Mouse (Mus musculus) kidney, adult 2 months (tissue): ENCODE measurements at regions not wholly inside any gene's neighbourhood (a gene's known extent, or its start where the extent isn't known, plus 50 kb on each side); places are given as distances from the start of the nearest gene placed in this dataset.

ENCODE experiments used
- DNase-seq: peaks from one replicate; pipeline ENCODE4 v3.0.0; 2021
- H3K27ac ChIP-seq: fragments of 200-500 bp; 2 replicates; pipeline ENCODE4 v1.5.1; 2012; ENCODE audit warnings: low read depth, low read length, control low read depth, inconsistent platforms; ENCODE audit not compliant: insufficient read depth
- H3K27me3 ChIP-seq: fragments of 200-500 bp; replicated peaks from 2 replicates; pipeline ENCODE4 v1.6.1; 2012; ENCODE audit warnings: mild to moderate bottlenecking, moderate library complexity, low read length, inconsistent platforms; ENCODE audit not compliant: control insufficient read depth, insufficient read depth
- H3K36me3 ChIP-seq: fragments of 200-500 bp; 2 replicates; pipeline ENCODE4 v1.6.1; 2012; ENCODE audit warnings: mild to moderate bottlenecking, moderate library complexity, low read length, inconsistent platforms; ENCODE audit not compliant: control insufficient read depth, insufficient read depth
- H3K4me1 ChIP-seq: fragments of 200-500 bp; 2 replicates; pipeline ENCODE4 v1.6.1; 2011; ENCODE audit warnings: low read length; ENCODE audit not compliant: control insufficient read depth, insufficient read depth
- H3K4me3 ChIP-seq: fragments of 200-500 bp; 2 replicates; pipeline ENCODE4 v1.5.1; 2011; ENCODE audit warnings: mild to moderate bottlenecking, low read depth, low read length, control low read depth; ENCODE audit not compliant: insufficient read depth
- CTCF ChIP-seq: fragments of 200-500 bp; conservative IDR thresholded peaks from 2 replicates; pipeline ENCODE4 v1.5.1; 2011; ENCODE audit warnings: low read depth, mild to moderate bottlenecking, control low read depth, low read length, moderate library complexity, mixed read lengths; ENCODE audit not compliant: insufficient read depth, insufficient read length
- POLR2A ChIP-seq: fragments of 200-500 bp; IDR thresholded peaks from one replicate; pipeline ENCODE4 v1.6.1; 2011; ENCODE audit warnings: low read depth, low read length, control low read depth
- WGBS: fragments of 180-500 bp; shearing (Covaris S2); methylation state at CpG from one replicate; pipeline ENCODE4 v1.1.7; 2018; 5-methylcytosine and 5-hydroxymethylcytosine counted together

DNA sequence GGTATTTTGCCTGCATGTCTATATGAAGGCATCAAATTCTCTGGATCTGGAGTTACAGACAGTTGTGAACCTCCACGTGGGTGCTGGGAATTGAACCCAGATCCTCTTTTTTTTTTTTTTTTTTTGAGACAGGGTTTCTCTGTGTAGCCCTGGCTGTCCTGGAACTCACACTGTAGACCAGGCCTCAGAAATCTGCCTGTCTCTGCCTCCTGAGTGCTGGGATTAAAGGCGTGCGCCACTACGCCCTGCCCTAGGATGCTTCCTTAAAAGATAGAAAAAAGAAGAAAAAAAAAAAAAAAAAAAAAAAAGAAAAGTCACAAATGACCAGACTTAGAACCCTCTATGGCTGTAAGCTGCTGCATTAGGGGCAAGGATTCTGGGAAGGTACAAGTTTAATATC is 111.6 kb downstream of the Sox2 start:
- Histone ChIP-seq H3K4me3 (no peak overlapping the region), H3K27ac (no peak overlapping the region), H3K27me3 (no peaks in the 10 kb centered on the region), H3K36me3 (no peaks in the 10 kb centered on the region), H3K4me1 (no peaks in the 10 kb centered on the region)
- WGBS, result 94% methylated on average over 4 of the region's 4 CpGs
- TF ChIP-seq POLR2A (no peak), CTCF (no peak)
- no peak for DNase-seq

- Histone ChIP-seq H3K4me3 (no peak overlapping the region), H3K36me3 (no peaks in the 10 kb centered on the region), H3K27me3 (no peaks in the 10 kb centered on the region), H3K4me1 (no peaks in the 10 kb centered on the region), H3K27ac (no peak overlapping the region)
- DNase-seq, result no peak
- no peak for TF ChIP-seq CTCF
- no peak for TF ChIP-seq POLR2A
- 70% methylated on average over 2 of the region's 2 CpGs for WGBS
Observed at GRCm38 (mm10) chr3:34764559-34764958, 114.4 kb downstream of the Sox2 start.

GRCm38 (mm10) chr3:34765151-34765550 is 114.9 kb downstream of the Sox2 start:
- TF ChIP-seq CTCF (no peak), POLR2A (no peak)
- no peaks in the 10 kb centered on the region for H3K4me1 ChIP-seq
- no peak overlapping the region for H3K4me3 ChIP-seq
- no peak for DNase-seq
- no peaks in the 10 kb centered on the region for H3K27me3 ChIP-seq
- WGBS, result 70% methylated on average over 6 of the region's 6 CpGs
- no peak overlapping the region for H3K27ac ChIP-seq
- no peaks in the 10 kb centered on the region for H3K36me3 ChIP-seq

DNA sequence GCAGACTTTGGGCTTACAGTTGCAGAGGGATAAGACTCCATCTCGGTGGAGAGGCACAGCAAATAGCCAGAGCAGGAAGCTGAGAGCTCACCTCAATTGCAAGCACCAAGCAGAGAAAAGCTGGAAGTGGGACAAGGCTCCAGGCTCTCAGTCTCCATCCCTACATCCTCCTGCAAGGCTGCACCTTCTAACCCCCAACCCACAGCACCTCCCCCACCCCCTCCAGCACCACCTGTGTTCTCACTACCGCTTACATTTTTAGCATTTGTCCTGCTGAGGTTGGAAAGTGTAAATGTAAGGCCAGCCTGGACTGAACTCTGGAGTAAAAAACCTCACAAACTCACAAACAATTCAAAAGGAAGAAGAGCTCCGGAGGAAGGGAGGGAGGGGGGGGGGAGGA is 119.6 kb downstream of the Sox2 start:
- no peak overlapping the region for H3K4me3 ChIP-seq
- 24% methylated on average over 3 of the region's 3 CpGs for WGBS
- TF ChIP-seq POLR2A, result no peak
- TF ChIP-seq CTCF, result no peak
- DNase-seq, result no peak
- H3K36me3 ChIP-seq, result no peaks in the 10 kb centered on the region
- H3K27me3 ChIP-seq, result no peaks in the 10 kb centered on the region
- H3K4me1 ChIP-seq, result no peaks in the 10 kb centered on the region
- H3K27ac ChIP-seq, result no peak overlapping the region

GRCm38 (mm10) chr3:34770271-34770670 is 120.1 kb downstream of the Sox2 start:
- Histone ChIP-seq H3K27me3 (no peaks in the 10 kb centered on the region), H3K36me3 (no peaks in the 10 kb centered on the region), H3K4me1 (no peaks in the 10 kb centered on the region), H3K27ac (no peak overlapping the region), H3K4me3 (no peak overlapping the region)
- DNase-seq, result no peak
- WGBS, result 74% methylated on average over 6 of the region's 6 CpGs
- TF ChIP-seq CTCF, result no peak
- no peak for TF ChIP-seq POLR2A

GRCm38 (mm10) chr3:34772035-34772434 is 121.8 kb downstream of the Sox2 start:
- no peak for TF ChIP-seq POLR2A
- TF ChIP-seq CTCF, result no peak
- Histone ChIP-seq H3K27me3 (no peaks in the 10 kb centered on the region), H3K36me3 (no peaks in the 10 kb centered on the region), H3K27ac (no peak overlapping the region), H3K4me3 (no peak overlapping the region), H3K4me1 (no peaks in the 10 kb centered on the region)
- no peak for DNase-seq
- 87% methylated on average over 3 of the region's 3 CpGs for WGBS

DNA sequence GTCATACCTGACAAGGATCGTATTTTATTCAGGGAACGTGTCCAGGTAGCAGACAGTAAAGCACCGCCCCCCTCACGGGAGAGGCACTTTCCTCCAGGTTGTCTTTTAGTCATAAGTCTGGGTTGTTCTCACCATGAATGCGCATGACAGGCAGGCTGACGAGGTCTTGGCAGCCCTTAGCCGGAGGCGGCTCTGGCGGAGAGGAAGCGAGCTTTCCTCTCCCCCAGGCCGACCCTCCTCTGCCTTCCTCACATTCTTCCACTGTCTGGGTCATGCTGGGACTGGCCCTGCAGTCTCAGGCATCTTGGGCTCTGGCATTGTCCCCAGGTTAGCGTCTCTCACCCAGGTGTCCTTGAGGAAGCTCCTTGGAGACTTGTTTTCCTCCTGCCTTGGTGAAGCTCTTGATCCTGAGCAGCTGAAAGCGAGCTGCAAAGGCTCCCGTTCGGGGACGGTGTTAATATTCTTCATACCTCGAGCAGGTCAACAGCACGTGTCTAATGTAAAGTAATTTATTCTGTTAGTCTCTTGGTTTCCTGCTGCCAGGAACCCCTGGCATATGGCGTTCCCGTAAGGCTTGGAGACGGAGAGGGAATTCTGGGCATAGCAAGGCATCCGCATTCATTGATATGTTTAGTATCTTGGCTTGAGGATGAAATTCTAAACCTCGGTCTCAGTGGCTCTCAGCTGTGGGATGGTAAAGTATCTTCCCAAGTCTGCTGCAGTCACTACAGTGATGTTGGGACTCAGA is 123.6 kb downstream of the Sox2 start:
- H3K4me3 ChIP-seq, result no peak overlapping the region
- DNase-seq, result no peak
- TF ChIP-seq POLR2A (no peak), CTCF (no peak)
- 19% methylated on average over 23 of the region's 23 CpGs for WGBS
- no peaks in the 10 kb centered on the region for H3K36me3 ChIP-seq
- no peaks in the 10 kb centered on the region for H3K27me3 ChIP-seq
- H3K4me1 ChIP-seq, result no peaks in the 10 kb centered on the region
- H3K27ac ChIP-seq, result no peak overlapping the region

DNA sequence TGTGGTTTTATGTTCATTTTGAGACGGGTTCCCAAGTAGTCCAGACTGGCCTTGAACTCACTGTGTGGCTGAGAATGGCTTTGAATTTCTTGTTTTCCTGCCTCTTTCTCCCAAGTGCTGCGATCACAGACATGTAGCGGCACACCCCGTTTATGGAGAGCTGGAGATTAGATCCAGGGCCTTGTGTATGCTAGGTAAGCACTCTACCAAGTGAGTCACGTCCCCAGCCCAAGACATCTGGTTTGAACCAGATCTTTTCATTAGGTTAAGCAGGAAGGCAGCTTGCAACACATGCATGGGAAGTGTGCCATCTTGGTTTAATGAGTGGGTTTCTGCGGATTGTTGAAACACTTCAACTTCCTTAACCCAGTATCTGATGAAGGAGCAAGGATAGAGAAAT is 131.6 kb downstream of the Sox2 start:
- H3K27ac ChIP-seq, result no peak overlapping the region
- no peaks in the 10 kb centered on the region for H3K4me1 ChIP-seq
- no peaks in the 10 kb centered on the region for H3K27me3 ChIP-seq
- TF ChIP-seq POLR2A (no peak), CTCF (no peak)
- H3K4me3 ChIP-seq, result no peak overlapping the region
- H3K36me3 ChIP-seq, result no peaks in the 10 kb centered on the region
- WGBS, result 87% methylated on average over 6 of the region's 6 CpGs
- DNase-seq, result no peak
